Mouse (Mus musculus): ENCODE data around the gene Slc38a10. TPM values are rescaled to one million over a fixed set of nuclear protein-coding genes. Genes with fewer than 3 reads are reported as not detected.

Gene Slc38a10
- polyA plus RNA-seq, 2 experiments, result 71.9 to 92.3 TPM

DNA sequence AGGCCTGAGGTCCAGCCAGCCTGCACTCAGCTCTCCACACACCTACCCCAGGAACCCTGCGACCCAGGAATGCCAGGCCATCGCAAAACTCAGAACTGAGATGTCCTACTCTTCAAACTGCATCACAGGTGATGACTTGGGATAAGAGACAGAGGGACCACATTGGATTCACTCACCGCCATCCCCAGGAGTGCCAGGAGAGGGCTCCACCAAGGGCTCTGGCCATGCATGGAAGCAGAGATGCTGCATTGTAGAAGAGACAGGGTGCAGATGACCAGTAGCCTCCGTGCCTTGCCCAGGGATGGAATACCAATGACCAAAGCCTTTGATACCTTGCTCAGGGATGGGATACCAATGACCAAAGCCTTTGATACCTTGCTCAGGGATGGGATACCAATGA lies 9.3 kb upstream of the Slc38a10 start:
- ATAC-seq (ENCODE audit: low FRiP score, low read depth) (no peak), DNase-seq (ENCODE audit: low spot score) (no peak)
- Histone ChIP-seq H3K9me3 (ENCODE audit: control insufficient read depth, low read length) (no peaks in the 10 kb centered on the region), H3K27me3 (ENCODE audit: control insufficient read depth, insufficient read depth, low read length) (no peaks in the 10 kb centered on the region), H3K9ac (ENCODE audit: low read depth, low read length, severe bottlenecking) (no peak overlapping the region), H3K4me3 (replicated peaks; ENCODE audit: low read length) (no peak overlapping the region), H3K4me1 (ENCODE audit: control insufficient read depth, insufficient read depth, low read length) (peaks cover 17% of the 10 kb centered on the region), H3K27ac (replicated peaks; ENCODE audit: low read depth, low read length) (no peak overlapping the region), H3K4me2 (replicated peaks; ENCODE audit: low read depth, low read length, severe bottlenecking) (no peak overlapping the region), H3K36me3 (ENCODE audit: control insufficient read depth, insufficient read depth, low read length) (no peaks in the 10 kb centered on the region)
- WGBS, result 74% methylated on average over 4 of the region's 4 CpGs
- no peak for TF ChIP-seq POLR2A (IDR thresholded peaks at IDR 0.05; ENCODE audit: borderline replicate concordance, extremely low read depth, insufficient read depth, insufficient read length)

DNA sequence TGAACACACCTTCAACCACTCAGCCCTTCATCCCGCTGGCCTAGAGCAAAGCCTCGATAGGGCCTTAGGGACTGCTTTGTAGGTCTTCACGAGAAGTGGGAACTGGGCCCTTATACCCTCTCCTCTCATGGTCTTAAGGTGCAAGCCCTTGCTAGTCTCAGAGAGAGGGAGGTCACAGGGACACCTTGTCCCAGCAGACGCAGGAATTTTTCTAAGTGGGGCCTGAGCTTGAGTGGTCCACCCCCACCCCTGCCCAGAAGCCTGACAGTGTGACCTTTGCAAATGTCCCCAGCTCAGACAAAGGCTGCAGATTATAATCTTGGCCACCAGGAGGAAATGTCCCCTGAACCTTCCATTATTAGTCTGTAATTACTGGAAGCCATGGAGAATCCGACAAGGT lies 8.5 kb upstream of the Slc38a10 start:
- 61% methylated on average over 5 of the region's 5 CpGs for WGBS
- H3K4me2 ChIP-seq (replicated peaks; ENCODE audit: low read depth, low read length, severe bottlenecking), result no peak overlapping the region
- H3K9me3 ChIP-seq (ENCODE audit: control insufficient read depth, low read length), result no peaks in the 10 kb centered on the region
- no peak for TF ChIP-seq POLR2A (IDR thresholded peaks at IDR 0.05; ENCODE audit: borderline replicate concordance, extremely low read depth, insufficient read depth, insufficient read length)
- no peak overlapping the region for H3K4me3 ChIP-seq (replicated peaks; ENCODE audit: low read length)
- no peak overlapping the region for H3K9ac ChIP-seq (ENCODE audit: low read depth, low read length, severe bottlenecking)
- H3K27ac ChIP-seq (replicated peaks; ENCODE audit: low read depth, low read length), result no peak overlapping the region
- H3K27me3 ChIP-seq (ENCODE audit: control insufficient read depth, insufficient read depth, low read length), result no peaks in the 10 kb centered on the region
- DNase-seq (ENCODE audit: low spot score) (no peak), ATAC-seq (ENCODE audit: low FRiP score, low read depth) (no peak)
- H3K4me1 ChIP-seq (ENCODE audit: control insufficient read depth, insufficient read depth, low read length), result peaks cover 15% of the 10 kb centered on the region
- no peaks in the 10 kb centered on the region for H3K36me3 ChIP-seq (ENCODE audit: control insufficient read depth, insufficient read depth, low read length)

DNA sequence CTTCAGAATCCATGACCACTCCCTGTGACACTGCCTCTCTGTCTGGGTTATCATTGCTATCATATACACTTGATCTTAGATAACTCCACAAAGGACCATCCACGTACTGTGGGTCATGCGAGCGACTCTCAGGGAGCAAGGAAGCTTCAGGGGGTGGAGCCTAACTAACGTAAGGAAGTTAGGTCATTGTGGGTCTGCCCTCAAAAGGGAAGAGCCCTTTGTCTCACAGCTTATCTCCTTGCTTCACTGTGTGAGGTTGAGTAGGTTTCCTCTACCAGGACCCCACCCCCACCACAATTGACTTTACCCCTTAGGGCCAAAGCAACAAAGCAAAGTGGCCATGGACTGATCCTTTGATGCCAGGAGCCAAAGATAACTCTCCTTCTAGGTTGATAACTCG lies 7.7 kb upstream of the Slc38a10 start:
- Histone ChIP-seq H3K9ac (ENCODE audit: low read depth, low read length, severe bottlenecking) (no peak overlapping the region), H3K27ac (replicated peaks; ENCODE audit: low read depth, low read length) (no peak overlapping the region), H3K27me3 (ENCODE audit: control insufficient read depth, insufficient read depth, low read length) (no peaks in the 10 kb centered on the region), H3K9me3 (ENCODE audit: control insufficient read depth, low read length) (no peaks in the 10 kb centered on the region), H3K4me1 (ENCODE audit: control insufficient read depth, insufficient read depth, low read length) (peaks cover 8% of the 10 kb centered on the region; the same call in 1 of the 2 replicates), H3K4me3 (replicated peaks; ENCODE audit: low read length) (no peak overlapping the region), H3K36me3 (ENCODE audit: control insufficient read depth, insufficient read depth, low read length) (no peaks in the 10 kb centered on the region), H3K4me2 (replicated peaks; ENCODE audit: low read depth, low read length, severe bottlenecking) (no peak overlapping the region)
- DNase-seq (ENCODE audit: low spot score), result no peak
- ATAC-seq (ENCODE audit: low FRiP score, low read depth), result no peak
- no peak for TF ChIP-seq POLR2A (IDR thresholded peaks at IDR 0.05; ENCODE audit: borderline replicate concordance, extremely low read depth, insufficient read depth, insufficient read length)
- WGBS, result 82% methylated on average over 5 of the region's 5 CpGs

DNA sequence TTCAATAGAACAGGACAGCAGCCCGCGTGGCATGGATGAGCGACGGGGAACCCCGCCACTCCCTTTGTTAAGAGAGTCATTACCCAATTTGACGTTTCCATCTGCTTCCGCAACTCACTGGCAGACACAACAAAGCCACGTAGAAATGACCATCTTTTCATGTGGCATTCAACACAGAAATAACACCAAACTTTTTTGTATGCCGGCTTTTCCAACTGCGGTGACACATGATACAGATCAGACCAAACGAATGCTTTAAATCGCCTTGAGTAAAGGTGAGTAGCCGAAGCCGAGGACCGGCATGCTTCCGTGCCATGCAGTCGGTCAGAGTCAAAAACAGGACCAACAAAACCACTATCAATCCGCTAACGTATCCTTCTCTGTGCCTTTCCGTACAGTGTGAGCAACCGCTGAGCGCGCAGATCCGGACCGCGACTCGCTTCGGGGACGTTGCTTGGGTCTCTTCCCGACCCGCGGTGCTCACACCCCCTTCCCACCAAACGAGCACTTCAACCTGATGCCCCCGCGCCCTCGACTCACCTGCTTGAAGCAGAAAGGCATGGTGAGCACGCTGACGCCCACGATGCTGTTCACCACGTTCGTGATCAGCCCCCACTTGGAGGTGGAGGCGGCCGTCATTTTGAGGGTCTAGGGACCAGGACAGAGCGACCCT lies 570 bp downstream of the Slc38a10 start:
- H3K36me3 ChIP-seq (ENCODE audit: control insufficient read depth, insufficient read depth, low read length), result peaks cover 3% of the 10 kb centered on the region; the same call in 1 of the 2 replicates
- H3K27me3 ChIP-seq (ENCODE audit: control insufficient read depth, insufficient read depth, low read length), result no peaks in the 10 kb centered on the region
- H3K4me3 ChIP-seq (replicated peaks; ENCODE audit: low read length), result peak overlapping the region; percentile 92
- peak overlapping the region; percentile 70 for H3K9ac ChIP-seq (ENCODE audit: low read depth, low read length, severe bottlenecking)
- H3K4me2 ChIP-seq (replicated peaks; ENCODE audit: low read depth, low read length, severe bottlenecking), result peak overlapping the region; percentile 68
- WGBS, result 1% methylated on average over 44 of the region's 44 CpGs
- no peak for TF ChIP-seq POLR2A (IDR thresholded peaks at IDR 0.05; ENCODE audit: borderline replicate concordance, extremely low read depth, insufficient read depth, insufficient read length)
- peaks cover 10% of the 10 kb centered on the region for H3K4me1 ChIP-seq (ENCODE audit: control insufficient read depth, insufficient read depth, low read length)
- H3K9me3 ChIP-seq (ENCODE audit: control insufficient read depth, low read length), result no peaks in the 10 kb centered on the region
- DNase-seq (ENCODE audit: low spot score), result no peak
- ATAC-seq (ENCODE audit: low FRiP score, low read depth), result no peak
- peak overlapping the region; percentile 63 for H3K27ac ChIP-seq (replicated peaks; ENCODE audit: low read depth, low read length)

DNA sequence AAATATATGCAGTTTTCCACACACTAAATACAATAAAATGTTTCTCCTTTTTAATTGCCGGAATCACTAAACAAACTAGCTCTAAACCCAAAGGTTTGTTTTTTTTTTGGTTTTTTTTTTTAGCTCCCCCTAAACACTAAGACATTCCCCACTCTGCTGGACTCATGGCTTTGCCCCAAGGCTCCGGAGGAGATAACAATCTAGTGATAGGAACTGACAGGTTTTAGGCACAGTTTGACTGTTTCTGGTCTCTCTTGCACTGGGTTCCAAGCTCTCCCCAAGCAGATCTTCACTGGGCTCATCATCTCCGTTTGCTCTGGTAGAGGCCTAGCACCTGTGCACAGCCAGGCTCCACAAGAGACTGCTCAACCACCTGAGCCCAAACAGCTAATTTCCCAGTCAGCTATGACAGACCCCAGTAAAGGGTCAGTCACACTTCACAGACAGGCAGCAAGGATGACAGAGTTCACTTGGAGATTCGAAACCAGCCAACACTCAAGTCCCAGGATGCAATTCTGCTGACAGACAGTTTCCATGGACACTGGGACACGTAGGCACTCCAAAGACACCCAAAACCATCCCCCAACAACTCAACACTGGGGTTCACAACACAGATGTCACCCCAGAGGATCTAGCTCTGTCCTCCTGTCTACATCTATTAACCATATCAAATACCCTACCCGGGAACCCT lies 1.5 kb downstream of the Slc38a10 start:
- Histone ChIP-seq H3K27me3 (ENCODE audit: control insufficient read depth, insufficient read depth, low read length) (no peaks in the 10 kb centered on the region), H3K4me1 (ENCODE audit: control insufficient read depth, insufficient read depth, low read length) (peaks cover 10% of the 10 kb centered on the region), H3K9ac (ENCODE audit: low read depth, low read length, severe bottlenecking) (0 out of 2 replicates have a peak overlapping the region, but pooled peaks have one; percentile 21), H3K9me3 (ENCODE audit: control insufficient read depth, low read length) (no peaks in the 10 kb centered on the region), H3K36me3 (ENCODE audit: control insufficient read depth, insufficient read depth, low read length) (peaks cover 3% of the 10 kb centered on the region), H3K4me3 (replicated peaks; ENCODE audit: low read length) (peak overlapping the region; percentile 92), H3K4me2 (replicated peaks; ENCODE audit: low read depth, low read length, severe bottlenecking) (peak overlapping the region; percentile 68), H3K27ac (replicated peaks; ENCODE audit: low read depth, low read length) (no peak overlapping the region)
- 52% methylated on average over 6 of the region's 6 CpGs for WGBS
- no peak for TF ChIP-seq POLR2A (IDR thresholded peaks at IDR 0.05; ENCODE audit: borderline replicate concordance, extremely low read depth, insufficient read depth, insufficient read length)
- no peak for DNase-seq (ENCODE audit: low spot score)
- ATAC-seq (ENCODE audit: low FRiP score, low read depth), result no peak

Measured in limb, embryonic 14.5 days (tissue).